Mouse (Mus musculus) embryonic facial prominence, embryonic 15.5 days (tissue): ENCODE measurements around the gene Ttn. TPM values are rescaled to one million over a fixed set of nuclear protein-coding genes. Genes with fewer than 3 reads are reported as not detected.
"Not testable (repeated sequence)": the region's sequence is repeated elsewhere in the genome, so short reads cannot be mapped to it uniquely, and the experiment has no call there.

Experiments used
- ATAC-seq: fragments of 200-750 bp; cut with Nextera tagmentation; 2 replicates; pipeline ENCODE4 v1.8.0; 2017; ENCODE audit warnings: low read depth, moderate TSS enrichment; ENCODE audit not compliant: insufficient number of reproducible peaks, low FRiP score, low TSS enrichment
- H3K27ac ChIP-seq: fragments of 300-500 bp; sonication (generic); replicated peaks from 2 replicates; pipeline ENCODE4 v1.5.1; 2015; ENCODE audit warnings: mild to moderate bottlenecking, inconsistent platforms
- H3K27me3 ChIP-seq: fragments of 300-500 bp; sonication (generic); 2 replicates; pipeline ENCODE4 v1.6.1; 2015; ENCODE audit warnings: inconsistent platforms
- H3K36me3 ChIP-seq: fragments of 300-500 bp; sonication (generic); 2 replicates; pipeline ENCODE4 v1.6.1; 2015; ENCODE audit warnings: mild to moderate bottlenecking, inconsistent platforms
- H3K4me1 ChIP-seq: fragments of 300-500 bp; sonication (generic); 2 replicates; pipeline ENCODE4 v1.6.1; 2015; ENCODE audit warnings: inconsistent platforms
- H3K4me2 ChIP-seq: fragments of 300-500 bp; sonication (generic); replicated peaks from 2 replicates; pipeline ENCODE4 v1.6.1; 2015; ENCODE audit warnings: mild to moderate bottlenecking, inconsistent platforms
- H3K4me3 ChIP-seq: fragments of 300-500 bp; sonication (generic); replicated peaks from 2 replicates; pipeline ENCODE4 v1.5.1; 2015; ENCODE audit warnings: mild to moderate bottlenecking, inconsistent platforms
- H3K9ac ChIP-seq: fragments of 300-500 bp; sonication (generic); 2 replicates; pipeline ENCODE4 v1.6.1; 2015; ENCODE audit warnings: inconsistent platforms
- H3K9me3 ChIP-seq: fragments of 300-500 bp; sonication (generic); replicated peaks from 2 replicates; pipeline ENCODE4 v1.6.1; 2016; ENCODE audit warnings: inconsistent platforms
- WGBS: fragments of 180-500 bp; shearing (Covaris S2); methylation state at CpG from one replicate; pipeline ENCODE4 v1.1.7; 2015; 5-methylcytosine and 5-hydroxymethylcytosine counted together
- polyA plus RNA-seq: library from polyadenylated mRNA; unstranded; fragments of >200 nt; fragmentation: Nextera tagmentation; extraction: Ambion mirVana; gene quantifications from 2 replicates; pipeline ENCODE4 v1.2.1, GENCODE M21; 2015

Gene Ttn
- 92.9 and 159 TPM in 2 replicates for polyA plus RNA-seq

DNA sequence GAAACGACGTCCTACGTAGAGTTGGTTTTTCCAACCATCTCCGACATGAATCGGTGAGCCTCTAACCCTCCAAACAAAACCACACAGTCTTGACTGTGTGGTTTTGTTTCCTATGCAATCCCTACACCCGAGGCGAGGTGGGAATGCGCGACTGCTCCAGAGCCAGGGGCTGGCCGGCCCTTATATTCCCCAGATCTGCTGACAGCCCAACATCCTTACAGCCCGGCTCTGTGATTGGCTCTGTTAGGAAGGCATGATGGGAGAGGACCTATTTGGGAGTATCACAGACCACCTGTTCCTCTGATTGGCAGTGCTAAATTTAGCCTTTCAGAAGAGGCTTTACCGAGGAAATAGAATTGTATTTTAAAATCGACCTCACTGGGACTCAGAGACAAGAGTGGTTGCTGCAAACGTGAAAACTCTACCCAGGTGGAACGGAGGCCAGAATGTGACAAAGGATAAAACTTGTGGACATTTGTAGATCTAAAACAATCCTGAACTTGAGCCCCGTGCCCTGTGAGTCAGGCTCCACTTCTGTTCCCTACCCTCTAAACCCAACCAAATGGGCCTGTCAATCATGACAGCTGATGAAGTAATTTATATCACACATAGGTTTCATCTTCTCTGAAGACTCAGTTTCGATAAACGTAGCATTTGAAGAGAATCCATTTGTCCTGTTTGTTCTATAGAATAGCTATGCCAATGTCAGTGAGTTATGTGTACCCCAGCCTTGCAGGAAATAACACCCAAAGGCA lies at the start of gene Ttn:
Ttn (minus strand) TSS at position 157 of the 755 bp plus-strand sequence.
- Histone ChIP-seq H3K36me3 (no peaks in the 10 kb centered on the region), H3K4me1 (no peaks in the 10 kb centered on the region), H3K4me3 (no peak within 1 kb of the TSS), H3K27ac (no peak within 1 kb of the TSS), H3K9ac (no peak within 1 kb of the TSS), H3K27me3 (no peaks in the 10 kb centered on the region), H3K4me2 (no peak within 1 kb of the TSS), H3K9me3 (no peaks in the 10 kb centered on the region)
- WGBS = 72% methylated on average over 18 of the region's 18 CpGs
- ATAC-seq = no peak

DNA sequence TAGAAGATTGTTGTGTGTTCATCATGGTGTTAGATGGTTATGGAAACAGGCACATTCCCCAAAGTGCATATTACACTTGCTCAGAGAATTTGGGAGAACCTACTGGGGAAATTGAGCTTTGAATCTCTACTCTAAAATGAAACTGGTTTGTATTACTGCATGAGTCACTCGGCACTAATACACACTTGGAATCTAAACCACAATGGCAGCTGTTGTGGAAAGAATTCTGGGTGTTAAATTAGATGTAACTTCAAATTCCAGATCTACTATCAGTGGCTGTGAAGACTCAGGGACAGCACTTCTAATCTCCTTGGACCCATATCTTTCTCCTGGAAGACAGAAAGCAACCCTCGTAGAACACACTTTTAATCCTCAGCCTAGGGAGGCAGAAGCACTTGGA lies 38.3 kb upstream of the Ttn start:
- H3K4me1 ChIP-seq = no peaks in the 10 kb centered on the region
- 71% methylated on average over 2 of the region's 2 CpGs for WGBS
- H3K9ac ChIP-seq = no peak overlapping the region
- ATAC-seq = no peak
- H3K36me3 ChIP-seq = no peaks in the 10 kb centered on the region
- no peak overlapping the region for H3K27ac ChIP-seq
- H3K27me3 ChIP-seq = no peaks in the 10 kb centered on the region
- H3K9me3 ChIP-seq = no peaks in the 10 kb centered on the region
- H3K4me2 ChIP-seq = no peak overlapping the region
- H3K4me3 ChIP-seq = no peak overlapping the region

DNA sequence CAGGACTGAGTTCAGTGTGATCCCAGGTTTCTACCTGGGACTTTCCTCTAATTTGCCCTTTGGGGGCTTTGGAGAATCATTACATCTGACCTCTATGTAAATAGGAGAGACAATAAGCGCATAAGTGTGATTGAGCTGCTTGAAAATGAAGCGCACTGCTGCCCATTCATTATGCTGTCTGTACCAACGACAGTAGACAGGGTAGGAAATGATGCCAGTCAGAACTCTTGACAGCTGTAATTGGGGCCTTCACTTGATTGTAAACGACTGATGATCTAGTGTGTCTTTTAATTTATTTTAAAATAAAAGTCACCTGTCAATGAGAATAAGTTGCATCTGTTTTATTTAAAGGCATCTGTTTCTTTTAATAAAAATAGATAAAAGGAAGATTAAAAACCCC lies 35.4 kb upstream of the Ttn start:
- H3K27me3 ChIP-seq = no peaks in the 10 kb centered on the region
- H3K36me3 ChIP-seq = no peaks in the 10 kb centered on the region
- no peak for ATAC-seq
- no peak overlapping the region for H3K9ac ChIP-seq
- H3K4me2 ChIP-seq = no peak overlapping the region
- H3K4me3 ChIP-seq = no peak overlapping the region
- H3K27ac ChIP-seq = no peak overlapping the region
- 58% methylated on average over 4 of the region's 4 CpGs for WGBS
- H3K9me3 ChIP-seq = no peaks in the 10 kb centered on the region
- no peaks in the 10 kb centered on the region for H3K4me1 ChIP-seq

- not testable (repeated sequence) for H3K9ac ChIP-seq, H3K9me3 ChIP-seq, H3K36me3 ChIP-seq, H3K4me1 ChIP-seq, H3K27me3 ChIP-seq, H3K4me3 ChIP-seq, ATAC-seq, H3K27ac ChIP-seq, H3K4me2 ChIP-seq
- 83% methylated on average over 6 of the region's 6 CpGs for WGBS
Measured at GRCm38 (mm10) chr2:77013449-77013848, 31.1 kb upstream of the Ttn start.

DNA sequence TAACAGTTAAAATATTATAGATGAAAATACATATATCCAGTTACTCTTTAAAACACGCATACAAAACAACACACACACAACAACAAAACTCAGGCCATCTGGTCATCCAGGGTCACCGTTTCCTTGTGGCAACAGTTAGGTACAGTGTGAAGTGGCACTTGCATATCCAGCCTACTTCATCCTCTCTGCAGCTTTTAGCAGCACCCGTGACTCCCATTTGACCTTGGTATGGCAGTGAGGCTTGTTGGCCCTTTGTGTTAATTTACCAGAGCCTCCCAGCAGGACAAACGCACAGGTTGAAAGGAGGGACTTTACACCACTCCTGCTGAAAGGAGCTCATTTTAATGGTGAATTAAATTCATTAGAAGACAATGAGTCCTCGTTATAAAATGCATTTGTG lies 29.6 kb upstream of the Ttn start:
- Histone ChIP-seq H3K36me3 (no peaks in the 10 kb centered on the region), H3K4me1 (no peaks in the 10 kb centered on the region), H3K4me2 (no peak overlapping the region), H3K9me3 (no peaks in the 10 kb centered on the region), H3K9ac (no peak overlapping the region), H3K27me3 (no peaks in the 10 kb centered on the region), H3K27ac (no peak overlapping the region), H3K4me3 (no peak overlapping the region)
- whole genome bisulfite sequencing = 74% methylated on average over 5 of the region's 5 CpGs
- no peak for ATAC-seq

DNA sequence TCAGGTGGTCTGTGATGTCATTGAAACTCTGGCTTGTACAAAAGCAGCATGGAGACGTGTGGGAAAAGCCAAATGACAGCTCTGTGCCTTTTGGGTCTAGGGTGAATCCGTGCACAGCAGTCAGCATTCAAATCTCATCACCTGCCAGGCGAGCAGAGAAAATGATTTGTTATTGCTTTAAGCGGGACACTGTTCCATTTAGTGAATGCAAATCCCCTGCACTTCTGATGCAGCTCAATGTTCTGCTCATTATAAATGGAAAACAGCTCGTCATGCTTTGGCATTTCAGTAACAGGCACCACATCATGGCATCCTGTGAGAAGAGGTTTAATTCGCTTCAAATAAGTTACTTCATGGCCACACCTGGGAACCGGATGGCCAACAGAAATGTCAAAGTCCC lies 24.7 kb upstream of the Ttn start:
- 66% methylated on average over 7 of the region's 7 CpGs for WGBS
- no peak overlapping the region for H3K9ac ChIP-seq
- no peak overlapping the region for H3K27ac ChIP-seq
- H3K4me1 ChIP-seq = no peaks in the 10 kb centered on the region
- no peaks in the 10 kb centered on the region for H3K27me3 ChIP-seq
- no peaks in the 10 kb centered on the region for H3K36me3 ChIP-seq
- no peak for ATAC-seq
- no peak overlapping the region for H3K4me3 ChIP-seq
- H3K9me3 ChIP-seq = no peaks in the 10 kb centered on the region
- no peak overlapping the region for H3K4me2 ChIP-seq

- ATAC-seq = no peak
- Histone ChIP-seq H3K4me2 (no peak overlapping the region), H3K4me1 (no peaks in the 10 kb centered on the region), H3K9ac (no peak overlapping the region), H3K36me3 (no peaks in the 10 kb centered on the region), H3K27me3 (no peaks in the 10 kb centered on the region), H3K27ac (no peak overlapping the region), H3K9me3 (no peaks in the 10 kb centered on the region), H3K4me3 (no peak overlapping the region)
- WGBS = 57% methylated on average over 2 of the region's 2 CpGs
Measured at GRCm38 (mm10) chr2:77003148-77003547, 20.8 kb upstream of the Ttn start.

- no peak overlapping the region for H3K27ac ChIP-seq
- ATAC-seq = no peak
- H3K4me1 ChIP-seq = no peaks in the 10 kb centered on the region
- H3K36me3 ChIP-seq = no peaks in the 10 kb centered on the region
- no peaks in the 10 kb centered on the region for H3K9me3 ChIP-seq
- no peak overlapping the region for H3K4me2 ChIP-seq
- 66% methylated on average over 5 of the region's 5 CpGs for WGBS
- no peaks in the 10 kb centered on the region for H3K27me3 ChIP-seq
- H3K4me3 ChIP-seq = no peak overlapping the region
- H3K9ac ChIP-seq = no peak overlapping the region
Measured at GRCm38 (mm10) chr2:76998351-76998750, 16.0 kb upstream of the Ttn start.

DNA sequence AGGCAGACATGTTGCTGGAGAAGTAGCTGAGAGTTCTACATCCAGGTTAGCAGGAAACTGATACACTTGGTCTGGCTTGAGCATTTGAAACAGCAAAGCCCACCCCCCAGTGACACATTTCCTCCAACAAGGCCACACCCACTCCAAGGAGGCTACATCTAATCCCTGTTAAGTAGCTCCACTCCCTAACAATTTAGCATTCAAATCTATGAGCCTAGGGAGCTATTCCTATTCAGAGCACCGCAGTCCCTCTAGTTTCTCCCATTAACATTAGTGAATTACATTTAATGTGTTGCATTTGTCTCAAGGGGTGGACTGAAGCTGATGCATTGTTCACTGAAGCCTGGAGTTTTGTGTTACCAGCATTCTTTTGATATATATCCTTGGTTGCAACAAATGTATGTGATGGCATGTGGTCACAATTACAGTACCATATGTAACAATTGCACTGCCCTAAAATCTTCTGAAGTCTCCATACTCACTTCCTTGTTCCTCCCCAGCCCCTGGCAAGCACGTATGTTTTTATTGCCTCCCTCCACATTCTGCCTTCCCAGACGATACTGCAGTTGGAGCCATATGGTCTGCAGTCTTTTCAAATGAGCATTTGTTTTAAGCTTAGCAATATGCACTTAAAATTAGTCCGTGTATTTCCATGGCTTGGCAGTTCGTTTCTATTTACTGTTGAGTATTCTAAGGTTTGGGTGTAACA lies 10.3 kb upstream of the Ttn start:
- Histone ChIP-seq H3K36me3 (no peaks in the 10 kb centered on the region), H3K27ac (peak overlapping the region; percentile 67), H3K27me3 (no peaks in the 10 kb centered on the region), H3K4me3 (no peak overlapping the region), H3K4me1 (no peaks in the 10 kb centered on the region), H3K4me2 (no peak overlapping the region), H3K9me3 (no peaks in the 10 kb centered on the region), H3K9ac (no peak overlapping the region)
- ATAC-seq = peak; percentile 54; the same call in 1 of the 2 replicates
- 37% methylated on average over 5 of the region's 5 CpGs for WGBS

GRCm38 (mm10) chr2:76987317-76987716 lies 5.0 kb upstream of the Ttn start:
- WGBS = 79% methylated on average over 4 of the region's 4 CpGs
- Histone ChIP-seq H3K4me2 (no peak overlapping the region), H3K36me3 (no peaks in the 10 kb centered on the region), H3K9me3 (no peaks in the 10 kb centered on the region), H3K9ac (no peak overlapping the region), H3K4me1 (no peaks in the 10 kb centered on the region), H3K27me3 (no peaks in the 10 kb centered on the region), H3K4me3 (no peak overlapping the region), H3K27ac (no peak overlapping the region)
- ATAC-seq = no peak

- Histone ChIP-seq H3K4me3 (no peak overlapping the region), H3K9ac (no peak overlapping the region), H3K4me2 (no peak overlapping the region), H3K27me3 (no peaks in the 10 kb centered on the region), H3K27ac (no peak overlapping the region), H3K9me3 (no peaks in the 10 kb centered on the region), H3K4me1 (no peaks in the 10 kb centered on the region), H3K36me3 (no peaks in the 10 kb centered on the region)
- peak; percentile 73; the same call in 1 of the 2 replicates for ATAC-seq
- WGBS = 66% methylated on average over 5 of the region's 5 CpGs
Measured at GRCm38 (mm10) chr2:76984384-76984783, 2.0 kb upstream of the Ttn start.

DNA sequence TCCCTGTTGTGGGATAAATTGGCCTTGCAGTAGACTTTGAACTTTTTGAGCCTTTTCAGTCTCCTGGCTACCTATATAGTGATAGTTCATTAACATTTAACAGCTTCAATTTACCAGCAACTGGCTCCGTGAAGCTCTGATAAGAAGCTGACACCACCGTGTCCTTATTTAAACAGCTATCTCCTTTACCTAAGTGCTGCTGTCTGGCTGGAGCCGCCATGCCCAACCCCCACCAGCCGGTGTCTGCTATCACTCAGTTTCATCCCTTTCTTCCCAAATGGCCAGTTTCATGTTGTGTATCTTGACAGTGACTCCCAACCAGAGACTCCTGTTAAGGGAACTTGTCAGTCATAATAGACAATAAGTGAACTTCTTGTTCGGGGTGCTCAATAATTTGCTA lies 1.3 kb upstream of the Ttn start:
- H3K36me3 ChIP-seq = no peaks in the 10 kb centered on the region
- no peak overlapping the region for H3K9ac ChIP-seq
- H3K9me3 ChIP-seq = no peaks in the 10 kb centered on the region
- no peak for ATAC-seq
- no peak overlapping the region for H3K4me2 ChIP-seq
- H3K27ac ChIP-seq = no peak overlapping the region
- no peak overlapping the region for H3K4me3 ChIP-seq
- H3K4me1 ChIP-seq = no peaks in the 10 kb centered on the region
- 67% methylated on average over 5 of the region's 5 CpGs for WGBS
- H3K27me3 ChIP-seq = no peaks in the 10 kb centered on the region
